In genomic region chr1:165110659-165111058, GRCm38 (mm10) we compare ENCODE assay signal across 22 mouse cellular contexts. TPM values are rescaled to one million over a fixed set of nuclear protein-coding genes. Genes with fewer than 3 reads are reported as not detected.
DNase-seq lines count a peak whose midpoint lies in the region; ATAC-seq and TF ChIP-seq lines count a peak whose summit lies in the region.
"Had no signal": no experiment of that assay in that cellular context is flagged by ENCODE, and none has a peak within 500 bp of the region (broad histone marks: within the 10 kb centered on the region; RNA-seq: fewer than 3 reads in every experiment).

No protein-coding gene starts in this region.

- no peaks in the 10 kb centered on the region for H3K79me2 ChIP-seq in heart, adult 2 months (replicated peaks; ENCODE audit: control insufficient read depth, insufficient read depth, low read length)

- H3K27ac ChIP-seq in heart, adult 2 months: no peak overlapping the region
- H3K27ac ChIP-seq: limb, embryonic 10.5 days; liver, embryonic 15.5 days had no signal

- TF ChIP-seq CTCF in heart, adult 2 months (IDR thresholded peaks at IDR 0.05): no peak

- ATAC-seq in common myeloid progenitor, adult 5-6 weeks (replicated peaks; ENCODE audit: low read depth, poor library complexity, severe bottlenecking): peak; percentile 36; the same call in 1 of the 2 replicates
- ATAC-seq: intestine, embryonic 16.5 days; Patski had no signal

- 19% methylated on average over 2 of the region's 2 CpGs for WGBS in heart, adult 2 months

- H3K9ac ChIP-seq in heart, adult 2 months (ENCODE audit: low read depth, low read length): no peak overlapping the region
- H3K9ac ChIP-seq: liver, embryonic 15.5 days had no signal

- TF ChIP-seq POLR2A in heart, adult 2 months (IDR thresholded peaks at IDR 0.05; ENCODE audit: insufficient read depth, low read depth, low read length): no peak

- peak in 1 of 2 experiments; percentile 51 for DNase-seq in heart, adult 2 months
- no peak for DNase-seq in heart, adult 8-10 months (ENCODE audit: low spot score)
- DNase-seq in MN1 (ENCODE audit: low spot score): peak; percentile 52
- peak; percentile 45 to 58 for DNase-seq in heart, postnatal 10 days
- no peak for DNase-seq in layer of hippocampus, adult 11-12 months (ENCODE audit: low spot score)
- no peak for DNase-seq in spleen, adult 18-20 months
- DNase-seq in adrenal gland, adult 8-10 months: no peak
- DNase-seq: cerebellum, adult 9-10 months; kidney, postnatal 25 days; lung, postnatal 36 days; right cerebral cortex, postnatal 14 days; thymus, adult 2 months had no signal

- intact Hi-C loops in heart, adult 2 months (cut with DNase I): loop anchor here (5.0 to 10.0 kb wide), 2 partner anchors 63 to 346 kb away; no protein-coding TSS in a partner anchor
- intact Hi-C loops in heart, postnatal 10 days (cut with DNase I): loop anchor here (5.0 kb wide), 3 partner anchors 63 to 343 kb away; no protein-coding TSS in a partner anchor

- H3K4me3 ChIP-seq in heart, adult 2 months: no peak overlapping the region
- H3K4me3 ChIP-seq: erythroblast, embryonic 14.5 days; limb, embryonic 10.5 days; liver, embryonic 15.5 days had no signal

- peak; percentile 73 for TF ChIP-seq EP300 in heart, adult 2 months (IDR thresholded peaks at IDR 0.05; ENCODE audit: insufficient read depth, low read depth, low read length)

- peaks cover 4% of the 10 kb centered on the region for H3K4me1 ChIP-seq in heart, adult 2 months (ENCODE audit: control insufficient read depth, insufficient read depth, low read length)

- no peaks in the 10 kb centered on the region for H3K27me3 ChIP-seq in heart, adult 2 months (ENCODE audit: control insufficient read depth, insufficient read depth, low read length)
- H3K27me3 ChIP-seq: CH12.LX, Patski had no signal

- no peaks in the 10 kb centered on the region for H3K36me3 ChIP-seq in heart, adult 2 months (ENCODE audit: control insufficient read depth, insufficient read depth, low read length)
- H3K36me3 ChIP-seq: limb, embryonic 10.5 days; liver, embryonic 15.5 days had no signal

RNA-seq across cellular contexts. Expression of gene Tbx19, which starts 49.9 kb away (rescaled TPM):
- not detected for total RNA-seq in heart, adult 2 months (2021)
- not detected in 2 replicates for polyA plus RNA-seq in heart, adult 2 months (2012; rRNA removed)
- not detected for total RNA-seq in heart, adult 8-10 months (2022)
- total RNA-seq in common myeloid progenitor, adult 5-6 weeks (2017): not detected in 2 replicates
- not detected for total RNA-seq in heart, postnatal 10 days (2021)
- total RNA-seq in adrenal gland, adult 8-10 months (2022): not detected
- total RNA-seq: adrenal gland, adult 18-20 months; hematopoietic stem cell, adult 5-6 weeks; layer of hippocampus, postnatal 25 days had no signal
- polyA plus RNA-seq: intestine, embryonic 16.5 days; limb, embryonic 10.5 days; liver, embryonic 15.5 days; Patski had no signal

Comparison
In these comparisons a context has a peak if more than half of its experiments do, and no peak if none do; other contexts are left out.
1. DNase-seq: peak in MN1 (single experiment) and heart, postnatal 10 days (2 of 2); none in heart, adult 8-10 months (single experiment), layer of hippocampus, adult 11-12 months (single experiment), spleen, adult 18-20 months (0 of 2) and adrenal gland, adult 8-10 months (single experiment).